Mouse (Mus musculus) myocyte (in vitro differentiated cells): Measurements from ENCODE around the gene Zfp949. TPM values are rescaled to one million over a fixed set of nuclear protein-coding genes. Genes with fewer than 3 reads are reported as not detected.

Source experiments
- H3K27me3 ChIP-seq: one replicate; pipeline ENCODE4 v1.6.1; 2011; ENCODE audit not compliant: control insufficient read depth, insufficient read depth, insufficient read length
- H3K36me3 ChIP-seq: one replicate; pipeline ENCODE4 v1.6.1; 2011; ENCODE audit not compliant: control insufficient read depth, insufficient read depth
- H3K4me2 ChIP-seq: one replicate; pipeline ENCODE4 v1.6.1; 2011; ENCODE audit warnings: low read depth, control low read depth
- H3K4me3 ChIP-seq: one replicate; pipeline ENCODE4 v1.5.1; 2011; ENCODE audit warnings: mild to moderate bottlenecking, control low read depth, moderate library complexity
- H3K79me2 ChIP-seq: one replicate; pipeline ENCODE4 v1.6.1; 2011; ENCODE audit not compliant: control insufficient read depth, insufficient read depth
- H3ac ChIP-seq: one replicate; pipeline ENCODE4 v1.6.1; 2011; ENCODE audit not compliant: control insufficient read depth, insufficient read length
- CEBPB ChIP-seq: IDR thresholded peaks from 2 replicates; pipeline ENCODE4 v1.6.1; 2011; ENCODE audit warnings: mild to moderate bottlenecking, moderate library complexity; ENCODE audit not compliant: poor library complexity, insufficient read depth, severe bottlenecking
- E2F4 ChIP-seq: IDR thresholded peaks from one replicate; pipeline ENCODE4 v1.6.1; 2011; ENCODE audit warnings: mild to moderate bottlenecking, control low read depth, moderate library complexity; ENCODE audit not compliant: insufficient read depth
- MAX ChIP-seq: IDR thresholded peaks from one replicate; pipeline ENCODE4 v1.6.1; 2011; ENCODE audit warnings: low read depth, mild to moderate bottlenecking, control low read depth
- MYOD1 ChIP-seq, 3 experiments: IDR thresholded peaks; one replicate each; pipeline ENCODE4 v1.6.1; 2011; ENCODE audit warnings: control low read depth in 2 of 3, low read depth in 2 of 3, mild to moderate bottlenecking in 2 of 3, moderate library complexity in 1 of 3; ENCODE audit not compliant: insufficient read length in 2 of 3, control insufficient read depth in 1 of 3
- MYOG ChIP-seq, 3 experiments: IDR thresholded peaks; one replicate each; pipeline ENCODE4 v1.6.1; 2011; ENCODE audit warnings: control low read depth in 2 of 3, low read depth in 2 of 3, mild to moderate bottlenecking in 2 of 3; ENCODE audit not compliant: insufficient read length in 2 of 3, control insufficient read depth in 1 of 3, insufficient read depth in 1 of 3
- POLR2A ChIP-seq: IDR thresholded peaks from one replicate; pipeline ENCODE4 v1.6.1; 2011; ENCODE audit warnings: low read depth, mild to moderate bottlenecking, control low read depth, moderate library complexity; ENCODE audit not compliant: insufficient read length
- POLR2AphosphoS2 ChIP-seq: IDR thresholded peaks from one replicate; pipeline ENCODE4 v1.6.1; 2011; ENCODE audit warnings: low read depth, control low read depth; ENCODE audit not compliant: insufficient read length
- REST ChIP-seq: IDR thresholded peaks from one replicate; pipeline ENCODE4 v1.6.1; 2011; ENCODE audit warnings: mild to moderate bottlenecking, control low read depth, moderate library complexity; ENCODE audit not compliant: insufficient read depth, insufficient read length
- SRF ChIP-seq: IDR thresholded peaks from one replicate; pipeline ENCODE4 v1.6.1; 2011; ENCODE audit warnings: low read depth; ENCODE audit not compliant: control insufficient read depth, insufficient read length
- TCF12 ChIP-seq: IDR thresholded peaks from one replicate; pipeline ENCODE4 v1.6.1; 2011; ENCODE audit warnings: mild to moderate bottlenecking, control low read depth; ENCODE audit not compliant: poor library complexity, insufficient read depth, severe bottlenecking
- TCF3 ChIP-seq: IDR thresholded peaks from one replicate; pipeline ENCODE4 v1.6.1; 2011; ENCODE audit warnings: low read depth, control low read depth; ENCODE audit not compliant: insufficient read length
- USF1 ChIP-seq: IDR thresholded peaks from one replicate; pipeline ENCODE4 v1.6.1; 2011; ENCODE audit warnings: low read depth, mild to moderate bottlenecking, control low read depth, moderate library complexity
- polyA plus RNA-seq: library from polyadenylated mRNA; unstranded; fragments of >200 nt; fragmentation: generic; extraction: Trizol; gene quantifications from one replicate; pipeline ENCODE4 v1.2.1, GENCODE M21; 2012; ENCODE audit warnings: missing spikeins

Zfp949 gene
- polyA plus RNA-seq, 1 experiment = 3.7 TPM

DNA sequence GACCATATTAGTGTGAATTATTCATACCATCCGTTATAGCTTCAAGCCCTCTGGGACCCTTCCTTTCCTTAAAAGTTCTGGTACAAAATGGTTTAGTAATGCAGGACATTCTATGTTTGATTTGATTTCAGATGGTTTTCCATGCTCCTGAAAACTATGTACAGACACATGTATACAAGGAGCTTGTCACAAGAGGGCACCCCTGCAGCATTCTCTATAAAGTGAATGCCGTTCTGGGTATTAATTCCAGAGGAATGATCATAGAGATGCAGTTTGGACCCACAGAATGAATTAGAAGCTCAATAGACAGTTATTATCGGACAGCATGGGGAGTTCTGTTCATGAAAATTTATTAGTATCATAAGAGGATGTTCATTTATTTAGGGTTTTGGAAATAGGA lies 2.3 kb upstream of the Zfp949 start:
- Histone ChIP-seq H3K36me3 (no peaks in the 10 kb centered on the region), H3K4me3 (no peak overlapping the region), H3K27me3 (no peaks in the 10 kb centered on the region), H3K79me2 (no peaks in the 10 kb centered on the region), H3ac (no peak overlapping the region), H3K4me2 (no peak overlapping the region)
- TF ChIP-seq POLR2AphosphoS2 = no peak
- TF ChIP-seq CEBPB = no peak
- TF ChIP-seq REST = no peak
- TF ChIP-seq POLR2A = no peak
- TF ChIP-seq MAX = no peak
- TF ChIP-seq TCF3 = no peak
- no peak for TF ChIP-seq MYOG (IDR thresholded peaks at IDR 0.05; ENCODE audit: control insufficient read depth in 1 of 3, insufficient read depth in 1 of 3, insufficient read length in 2 of 3, low read depth in 2 of 3)
- no peak for TF ChIP-seq USF1
- TF ChIP-seq SRF = no peak
- no peak for TF ChIP-seq MYOD1 (IDR thresholded peaks at IDR 0.05; ENCODE audit: control insufficient read depth in 1 of 3, insufficient read length in 2 of 3, low read depth in 2 of 3)
- TF ChIP-seq TCF12 = no peak
- no peak for TF ChIP-seq E2F4

- no peak for TF ChIP-seq CEBPB
- no peak for TF ChIP-seq MYOG (IDR thresholded peaks at IDR 0.05; ENCODE audit: control insufficient read depth in 1 of 3, insufficient read depth in 1 of 3, insufficient read length in 2 of 3, low read depth in 2 of 3)
- no peak for TF ChIP-seq TCF12
- no peak for TF ChIP-seq SRF
- TF ChIP-seq REST = no peak
- TF ChIP-seq POLR2AphosphoS2 = no peak
- TF ChIP-seq TCF3 = no peak
- no peak for TF ChIP-seq POLR2A
- TF ChIP-seq E2F4 = no peak
- no peak for TF ChIP-seq MYOD1 (IDR thresholded peaks at IDR 0.05; ENCODE audit: control insufficient read depth in 1 of 3, insufficient read length in 2 of 3, low read depth in 2 of 3)
- TF ChIP-seq MAX = no peak
- no peak for TF ChIP-seq USF1
- Histone ChIP-seq H3ac (no peak overlapping the region), H3K4me2 (peak overlapping the region; percentile 46), H3K4me3 (no peak overlapping the region), H3K79me2 (no peaks in the 10 kb centered on the region), H3K27me3 (no peaks in the 10 kb centered on the region), H3K36me3 (no peaks in the 10 kb centered on the region)
Measured at GRCm38 (mm10) chr9:88546166-88546565, 1.7 kb upstream of the Zfp949 start.

DNA sequence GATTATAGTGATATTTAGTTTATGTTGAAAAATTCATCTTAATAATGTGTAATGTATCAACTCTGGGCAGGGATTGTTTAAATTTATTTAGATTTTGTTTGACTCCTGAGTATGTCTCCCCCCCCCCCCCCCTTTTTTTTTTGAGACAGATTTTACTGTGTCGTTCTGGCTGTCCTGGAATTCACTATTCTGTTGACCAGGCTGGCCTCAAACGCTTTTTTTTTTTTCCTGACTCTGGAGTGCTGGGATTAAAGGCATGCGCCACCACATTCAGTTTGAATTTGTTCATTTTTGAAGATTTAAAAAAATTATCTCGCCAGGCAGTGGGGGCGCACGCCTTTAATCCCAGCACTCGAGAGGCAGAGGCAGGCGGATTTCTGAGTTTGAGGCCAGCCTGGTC lies 1.2 kb upstream of the Zfp949 start:
- Histone ChIP-seq H3K27me3 (no peaks in the 10 kb centered on the region), H3ac (no peak overlapping the region), H3K4me2 (peak overlapping the region; percentile 46), H3K4me3 (no peak overlapping the region), H3K36me3 (no peaks in the 10 kb centered on the region), H3K79me2 (no peaks in the 10 kb centered on the region)
- no peak for TF ChIP-seq TCF3
- TF ChIP-seq POLR2A = no peak
- no peak for TF ChIP-seq POLR2AphosphoS2
- no peak for TF ChIP-seq USF1
- no peak for TF ChIP-seq MAX
- TF ChIP-seq MYOG (IDR thresholded peaks at IDR 0.05; ENCODE audit: control insufficient read depth in 1 of 3, insufficient read depth in 1 of 3, insufficient read length in 2 of 3, low read depth in 2 of 3) = no peak
- TF ChIP-seq E2F4 = no peak
- no peak for TF ChIP-seq MYOD1 (IDR thresholded peaks at IDR 0.05; ENCODE audit: control insufficient read depth in 1 of 3, insufficient read length in 2 of 3, low read depth in 2 of 3)
- TF ChIP-seq CEBPB = no peak

GRCm38 (mm10) chr9:88547270-88547669 lies 550 bp upstream of the Zfp949 start:
- H3K4me3 ChIP-seq = peak overlapping the region; percentile 77
- no peaks in the 10 kb centered on the region for H3K79me2 ChIP-seq
- peak overlapping the region; percentile 89 for H3K4me2 ChIP-seq
- H3K27me3 ChIP-seq = no peaks in the 10 kb centered on the region
- no peaks in the 10 kb centered on the region for H3K36me3 ChIP-seq
- TF ChIP-seq POLR2AphosphoS2 (no peak), SRF (no peak), TCF12 (no peak), POLR2A (no peak), TCF3 (no peak), CEBPB (no peak), E2F4 (no peak), REST (no peak), MYOG (IDR thresholded peaks at IDR 0.05; ENCODE audit: control insufficient read depth in 1 of 3, insufficient read depth in 1 of 3, insufficient read length in 2 of 3, low read depth in 2 of 3) (no peak), MYOD1 (IDR thresholded peaks at IDR 0.05; ENCODE audit: control insufficient read depth in 1 of 3, insufficient read length in 2 of 3, low read depth in 2 of 3) (no peak), MAX (no peak), USF1 (no peak)
- H3ac ChIP-seq = no peak overlapping the region

DNA sequence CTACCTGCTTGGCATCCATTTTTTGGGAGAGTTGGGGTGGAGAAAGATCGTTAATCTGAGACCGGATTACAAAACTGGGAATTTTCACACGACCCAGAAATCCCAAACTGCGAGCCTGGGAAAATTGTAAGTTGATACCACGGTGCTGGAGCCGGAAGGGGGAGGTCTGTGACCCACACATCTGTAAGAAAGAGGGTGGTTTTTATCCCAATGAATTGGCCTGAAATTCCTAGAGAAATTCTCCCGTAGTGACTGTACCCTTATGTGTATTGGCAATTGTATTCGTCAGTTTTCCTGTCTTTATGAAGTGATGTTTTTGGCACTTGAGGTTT lies 760 bp downstream of the Zfp949 start:
- TF ChIP-seq REST (no peak), SRF (no peak), MYOD1 (IDR thresholded peaks at IDR 0.05; ENCODE audit: control insufficient read depth in 1 of 3, insufficient read length in 2 of 3, low read depth in 2 of 3) (no peak), TCF12 (no peak), E2F4 (no peak), MAX (no peak), POLR2AphosphoS2 (no peak), TCF3 (no peak), CEBPB (no peak), POLR2A (no peak), MYOG (IDR thresholded peaks at IDR 0.05; ENCODE audit: control insufficient read depth in 1 of 3, insufficient read depth in 1 of 3, insufficient read length in 2 of 3, low read depth in 2 of 3) (no peak), USF1 (no peak)
- Histone ChIP-seq H3K4me2 (peak overlapping the region; percentile 77), H3K36me3 (no peaks in the 10 kb centered on the region), H3K79me2 (no peaks in the 10 kb centered on the region), H3ac (peak overlapping the region; percentile 19), H3K4me3 (peak overlapping the region; percentile 77), H3K27me3 (no peaks in the 10 kb centered on the region)
